In genomic region chr14:6486331-6486730, GRCm38 (mm10) we compare ENCODE assay signal across 25 mouse cellular contexts. TPM values are rescaled to one million over a fixed set of nuclear protein-coding genes. Genes with fewer than 3 reads are reported as not detected.
A peak's percentile ranks its signal among the peaks of the same experiment; 100 is the strongest.
DNase-seq lines count a peak whose midpoint lies in the region.
"Not testable (repeated sequence)": the region's sequence is repeated elsewhere in the genome, so short reads cannot be mapped to it uniquely, and the experiment has no call there.
"Had no signal": no experiment of that assay in that cellular context is flagged by ENCODE, and none has a peak within 500 bp of the region (broad histone marks: within the 10 kb centered on the region; RNA-seq: fewer than 3 reads in every experiment).

No protein-coding gene starts in this region.

- intact Hi-C loops in gastrocnemius, postnatal 14 days (cut with DNase I; ENCODE audit: low total_unique reads), result not testable (repeated sequence)

- peak; percentile 2 for DNase-seq in gastrocnemius, postnatal 14 days
- DNase-seq in heart, adult 11 months, result peak; percentile 92
- peak; percentile 9 for DNase-seq in ovary, postnatal 36 days (ENCODE audit: low spot score)
- DNase-seq in spleen, postnatal 4 days (ENCODE audit: low spot score in 2 of 2), result peak; percentile 25 to 71
- DNase-seq in testis, postnatal 10 days (ENCODE audit: low spot score), result peak; percentile 44
- DNase-seq in thymus, postnatal 14 days, result peak; percentile 11
- DNase-seq in urinary bladder, adult 2 months (ENCODE audit: low spot score), result peak; percentile 24
- peak; percentile 17 for DNase-seq in urinary bladder, postnatal 10 days (ENCODE audit: low spot score)

RNA-seq across cellular contexts. Expression of gene Gm3594, which starts 41.9 kb away (rescaled TPM):
- total RNA-seq in gastrocnemius, postnatal 14 days (2021), result not detected
- polyA plus RNA-seq in urinary bladder, adult 2 months (2012; rRNA removed), result not detected in 2 replicates
- total RNA-seq: adrenal gland, adult 18-20 months; adrenal gland, adult 2 months; adrenal gland, adult 8-10 months; adrenal gland, postnatal 10 days; adrenal gland, postnatal 14 days; adrenal gland, postnatal 25 days; adrenal gland, postnatal 36 days; adrenal gland, postnatal 4 days; CH12.LX; ES-E14; MEL had no signal
- polyA plus RNA-seq: activated CD4-positive, CD25-positive, alpha-beta regulatory T cell, adult 4 months; adrenal gland, adult 2 months; brain, embryonic 14.5 days; C2C12; CD4-positive, CD25-positive, alpha-beta regulatory T cell, adult 4 months; G1E; Patski had no signal

RNA-seq across cellular contexts. Expression of gene Gm8356, which starts 50.8 kb away (rescaled TPM):
- not detected for total RNA-seq in gastrocnemius, postnatal 14 days (2021)
- polyA plus RNA-seq in urinary bladder, adult 2 months (2012; rRNA removed), result not detected in 2 replicates
- total RNA-seq: adrenal gland, adult 18-20 months; adrenal gland, adult 2 months; adrenal gland, adult 8-10 months; adrenal gland, postnatal 10 days; adrenal gland, postnatal 14 days; adrenal gland, postnatal 25 days; adrenal gland, postnatal 36 days; adrenal gland, postnatal 4 days; CH12.LX; ES-E14; G1E; MEL had no signal
- polyA plus RNA-seq: activated CD4-positive, CD25-positive, alpha-beta regulatory T cell, adult 4 months; adrenal gland, adult 2 months; brain, embryonic 14.5 days; C2C12; CD4-positive, CD25-positive, alpha-beta regulatory T cell, adult 4 months; G1E; Patski had no signal

Comparison
In these comparisons a context has a peak if more than half of its experiments do, and no peak if none do; other contexts are left out.
1. Peak in every context shown above with its lines: DNase-seq.
2. DNase-seq: peak in every context shown above with its lines; median percentile 92 in heart, adult 11 months; 48 in spleen, postnatal 4 days; 44 in testis, postnatal 10 days; 24 in urinary bladder, adult 2 months; 17 in urinary bladder, postnatal 10 days; 11 in thymus, postnatal 14 days; 9 in ovary, postnatal 36 days; 2 in gastrocnemius, postnatal 14 days.